Mouse (Mus musculus) cerebellum, postnatal 10 days (tissue): ENCODE data around the gene Rab5c.

Experiments
- DNase-seq, 2 experiments: peaks; one replicate each; pipeline ENCODE4 v3.0.0; 2021; ENCODE audit warnings: mixed read lengths in 2 of 2

Rab5c gene

GRCm38 (mm10) chr11:100694926-100695325 lies 43.1 kb downstream of the Rab5c start:
- peak; percentile 94 to 96 for DNase-seq

- DNase-seq: no peak
Measured at GRCm38 (mm10) chr11:100693154-100693553, 44.9 kb downstream of the Rab5c start.

GRCm38 (mm10) chr11:100692164-100692616 lies 45.8 kb downstream of the Rab5c start, which contains the start of gene Zfp385c:
Zfp385c (minus strand) TSS chr11:100692455.
- DNase-seq: no peak

- no peak for DNase-seq
Measured at GRCm38 (mm10) chr11:100690389-100690788, 47.6 kb downstream of the Rab5c start.

- no peak for DNase-seq
Measured at GRCm38 (mm10) chr11:100688443-100688842, 49.6 kb downstream of the Rab5c start.

- no peak for DNase-seq
Measured at GRCm38 (mm10) chr11:100687265-100687664, 50.8 kb downstream of the Rab5c start.

GRCm38 (mm10) chr11:100685371-100685770 lies 52.6 kb downstream of the Rab5c start:
- DNase-seq: no peak

GRCm38 (mm10) chr11:100684084-100684483 lies 53.9 kb downstream of the Rab5c start:
- DNase-seq: no peak

GRCm38 (mm10) chr11:100682526-100682925 lies 55.5 kb downstream of the Rab5c start:
- DNase-seq: no peak

- no peak for DNase-seq
Measured at GRCm38 (mm10) chr11:100681826-100682225, 56.2 kb downstream of the Rab5c start.

- no peak for DNase-seq
Measured at GRCm38 (mm10) chr11:100677810-100678209, 60.2 kb downstream of the Rab5c start.

GRCm38 (mm10) chr11:100673169-100673568 lies 64.8 kb downstream of the Rab5c start:
- DNase-seq: peak; percentile 61 to 73

GRCm38 (mm10) chr11:100671956-100672355 lies 66.1 kb downstream of the Rab5c start:
- DNase-seq: peak; percentile 68 to 72

- DNase-seq: no peak
Measured at GRCm38 (mm10) chr11:100671049-100671448, 67.0 kb downstream of the Rab5c start.
